Mouse (Mus musculus): ENCODE results near the gene Btbd9.

- TF ChIP-seq CTCF (IDR thresholded peaks at IDR 0.05; ENCODE audit: extremely low read depth, insufficient read length, insufficient replicate concordance, low read depth, low read length), result no peak
- TF ChIP-seq POLR2A (IDR thresholded peaks at IDR 0.05; ENCODE audit: low read depth, low read length), result no peak
These were observed 314.3 kb downstream of the Btbd9 start for GRCm38 (mm10) chr17:30261983-30262340.

All from small intestine, adult 2 months (tissue).